Mouse (Mus musculus): ENCODE data around the gene Myo1g. TPM values are rescaled to one million over a fixed set of nuclear protein-coding genes. Genes with fewer than 3 reads are reported as not detected.

Myo1g gene
- under 1 TPM; 0.48 to 0.74 TPM for total RNA-seq (2021)
- long read RNA-seq, experiment 1, partial matches to known transcripts: 1 of 2 reads
- long read RNA-seq, experiment 1, other reads (novel, unspliced or antisense): 1 of 2 reads
- long read RNA-seq, experiment 2: 0 reads

DNA sequence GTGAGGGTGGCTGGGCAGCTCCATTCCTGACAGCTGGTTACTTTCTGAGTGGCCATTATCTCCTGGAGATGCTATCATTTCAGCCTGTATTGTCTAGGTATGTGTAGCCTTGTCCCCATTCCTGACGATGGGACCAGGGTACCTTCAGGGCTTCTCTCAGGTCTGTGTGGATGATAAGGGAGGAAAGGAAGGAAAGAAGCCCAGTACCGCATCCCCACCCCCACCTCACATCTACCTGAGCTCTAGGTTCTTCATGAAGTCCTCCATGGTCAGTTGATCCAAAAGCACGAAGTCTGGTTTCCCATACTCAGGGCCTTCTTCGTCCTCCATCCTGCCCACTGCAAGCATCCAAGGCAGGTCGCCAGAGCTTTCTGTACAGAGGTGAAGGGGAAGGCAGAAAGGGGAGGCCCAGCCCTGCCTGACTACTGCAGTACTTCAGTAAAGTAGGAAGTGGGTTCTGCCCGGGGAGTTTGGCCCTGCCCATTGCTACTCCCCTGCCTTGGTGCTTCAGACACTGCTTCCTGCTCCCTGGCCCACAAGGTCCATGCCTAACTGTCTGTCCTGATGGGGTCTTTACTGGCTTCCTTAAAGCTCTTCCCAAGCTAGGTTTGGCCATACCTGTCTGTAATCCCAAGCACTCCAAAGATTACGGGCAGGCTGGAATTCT lies at the start of gene Myo1g:
Myo1g (minus strand) TSS at position 459 of the 667 bp plus-strand sequence.
- no peak for DNase-seq (ENCODE audit: low spot score in 2 of 2)

DNA sequence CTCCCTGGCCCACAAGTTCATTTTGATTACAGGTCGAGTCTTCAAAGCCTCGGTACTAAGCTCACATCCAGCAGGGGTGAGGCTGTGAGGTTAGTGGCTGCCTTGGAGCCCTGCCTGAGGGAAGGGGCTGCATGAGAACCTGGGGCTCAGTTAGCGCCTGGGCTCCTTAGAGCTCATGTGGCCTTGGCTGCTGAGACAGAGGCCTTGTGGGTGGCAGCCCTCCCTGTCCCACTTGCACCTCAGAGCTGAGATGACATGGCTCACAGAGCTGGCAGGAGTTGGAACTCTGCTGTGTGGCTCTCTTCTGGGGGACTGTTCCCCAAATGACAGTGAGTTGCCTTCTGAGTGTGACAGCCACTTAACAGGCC lies 48.6 kb upstream of the Myo1g start:
- no peak for DNase-seq (ENCODE audit: low spot score in 2 of 2)

DNA sequence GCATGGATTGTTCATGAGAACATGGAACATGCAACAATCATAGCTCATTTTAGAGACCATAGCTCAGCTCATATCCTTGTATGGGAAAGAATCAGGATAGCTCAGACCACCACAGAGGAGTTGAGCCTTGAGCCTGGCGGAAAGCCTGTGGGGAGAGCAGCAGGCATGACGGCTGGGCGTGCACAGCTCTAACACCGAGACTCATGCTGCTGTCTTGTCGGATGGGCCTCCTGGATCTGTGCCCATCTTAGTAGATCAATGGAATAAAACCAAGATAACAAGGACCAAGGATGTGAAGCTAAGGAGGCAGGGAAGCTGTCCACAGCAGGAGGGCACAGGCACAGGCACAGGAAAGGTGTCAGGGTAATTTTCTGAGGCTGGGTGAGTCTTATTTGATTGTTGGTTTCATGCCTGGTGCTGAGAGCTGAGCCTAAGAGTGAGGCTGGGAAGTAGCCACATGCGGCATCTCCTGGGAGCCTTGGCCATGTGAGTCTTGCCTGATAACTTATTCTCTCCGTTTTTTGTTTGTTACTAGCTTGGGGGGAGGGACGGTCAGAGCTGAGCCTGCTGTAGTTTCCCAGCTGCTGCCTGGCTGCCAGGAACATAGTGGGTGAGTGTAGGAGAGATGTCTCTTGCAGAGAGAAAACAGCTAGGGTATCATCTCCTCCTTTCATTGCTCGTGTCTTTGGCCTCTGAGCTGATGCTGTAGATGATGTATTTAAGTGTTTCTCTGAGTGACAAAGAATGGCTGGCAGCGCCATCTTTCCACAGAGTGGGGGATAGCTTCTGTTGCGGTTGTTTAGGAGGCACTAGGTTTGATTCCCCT lies 48.0 kb upstream of the Myo1g start:
- peak; percentile 41 to 44 for DNase-seq (ENCODE audit: low spot score in 2 of 2)

DNA sequence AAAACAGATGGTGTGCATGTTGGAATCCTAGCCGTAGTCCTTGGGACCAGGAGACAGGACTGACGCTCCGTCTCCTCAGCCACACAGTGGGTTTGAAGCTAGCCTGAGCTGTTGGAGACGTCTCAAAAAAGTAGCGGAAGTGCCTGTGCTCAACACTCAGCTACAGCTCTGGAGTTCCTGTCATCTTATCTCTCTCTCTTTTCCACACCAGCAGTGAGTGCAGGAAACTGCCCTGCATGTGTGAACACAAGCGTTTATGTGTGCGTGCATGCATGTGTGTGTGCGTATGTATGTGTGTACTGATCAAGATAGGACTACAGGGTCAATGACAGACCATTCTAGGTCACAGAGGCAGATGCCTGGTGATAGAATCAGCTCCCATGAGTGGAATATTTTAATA lies 47.2 kb upstream of the Myo1g start:
- no peak for DNase-seq (ENCODE audit: low spot score in 2 of 2)

DNA sequence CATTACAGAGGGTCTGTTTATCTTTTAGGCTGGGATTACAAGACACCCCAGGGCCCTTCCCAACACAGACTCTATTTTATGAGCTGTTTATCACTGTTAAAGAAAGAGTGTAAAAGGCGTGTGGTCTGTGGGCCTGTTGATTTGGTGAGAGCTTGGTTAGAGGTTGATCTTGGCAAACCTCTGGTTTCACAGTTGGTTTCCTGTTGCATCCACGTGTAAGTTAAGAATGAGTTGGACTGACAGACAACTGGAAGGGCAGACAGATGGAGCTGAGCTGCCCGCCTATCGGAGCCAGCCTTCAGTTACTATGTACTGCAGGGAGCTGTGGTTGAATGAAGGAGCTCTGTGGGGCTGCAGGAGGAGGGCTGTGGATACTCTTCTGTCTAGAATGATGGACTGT lies 45.7 kb upstream of the Myo1g start:
- no peak for DNase-seq (ENCODE audit: low spot score in 2 of 2)

DNA sequence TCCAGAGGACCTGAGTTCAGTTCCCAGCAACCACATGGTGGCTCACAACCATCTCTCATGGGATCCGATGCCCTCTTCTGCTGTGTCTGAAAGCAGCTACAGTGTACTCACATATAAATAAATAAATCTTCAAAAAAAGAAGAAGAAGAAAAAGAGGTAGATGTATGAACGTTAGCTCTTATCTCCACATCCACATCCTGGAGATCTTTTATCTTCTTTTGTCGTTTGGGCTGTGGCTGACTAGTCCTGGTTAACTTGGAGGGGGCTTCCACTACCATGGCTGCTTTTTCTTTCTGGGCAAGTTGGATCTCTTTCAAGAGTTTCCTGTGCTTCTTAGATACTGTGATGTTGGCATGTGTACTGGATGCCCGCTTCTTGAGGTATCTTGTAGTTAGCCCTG lies 42.4 kb upstream of the Myo1g start:
- DNase-seq (ENCODE audit: low spot score in 2 of 2): no peak

DNA sequence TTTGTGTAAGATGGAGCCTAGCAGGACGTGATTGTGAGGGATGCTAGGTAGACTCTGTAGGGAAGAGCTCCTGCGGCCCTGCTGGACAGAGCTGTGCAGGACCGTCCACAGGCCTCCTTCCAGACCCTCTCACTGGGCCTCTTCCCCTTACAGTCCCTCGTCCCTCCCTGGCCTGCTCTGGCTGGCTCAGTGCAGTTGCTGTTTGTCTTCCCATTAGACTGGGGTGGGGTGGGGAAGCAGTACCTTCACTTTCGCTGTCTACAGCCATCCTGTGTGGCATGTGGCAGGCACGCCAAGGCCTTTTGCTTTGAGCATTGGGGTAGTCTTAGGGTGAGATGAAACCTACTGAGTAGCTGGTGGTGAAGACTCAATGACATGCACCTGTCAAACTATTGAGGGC lies 41.6 kb upstream of the Myo1g start:
- no peak for DNase-seq (ENCODE audit: low spot score in 2 of 2)

DNA sequence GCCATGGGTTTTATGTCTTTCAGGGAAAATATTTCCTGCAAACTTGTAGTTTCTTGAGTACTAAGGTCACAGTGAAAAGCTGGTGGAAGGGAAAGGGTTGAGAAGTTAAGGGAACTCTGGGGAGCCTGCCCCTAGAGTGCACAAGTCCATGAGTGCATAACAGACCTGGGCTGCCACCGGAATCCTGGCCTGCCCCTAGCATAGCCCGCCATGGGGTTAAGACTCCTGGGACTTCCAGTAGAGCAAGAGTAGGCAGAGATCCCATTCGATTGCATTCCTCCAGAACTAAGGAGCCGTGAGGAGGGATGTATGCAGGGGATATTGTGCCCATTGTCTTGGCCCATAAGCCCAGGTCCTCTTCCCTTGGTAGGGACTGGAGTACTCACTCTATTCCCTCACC lies 40.7 kb upstream of the Myo1g start:
- DNase-seq (ENCODE audit: low spot score in 2 of 2): no peak

DNA sequence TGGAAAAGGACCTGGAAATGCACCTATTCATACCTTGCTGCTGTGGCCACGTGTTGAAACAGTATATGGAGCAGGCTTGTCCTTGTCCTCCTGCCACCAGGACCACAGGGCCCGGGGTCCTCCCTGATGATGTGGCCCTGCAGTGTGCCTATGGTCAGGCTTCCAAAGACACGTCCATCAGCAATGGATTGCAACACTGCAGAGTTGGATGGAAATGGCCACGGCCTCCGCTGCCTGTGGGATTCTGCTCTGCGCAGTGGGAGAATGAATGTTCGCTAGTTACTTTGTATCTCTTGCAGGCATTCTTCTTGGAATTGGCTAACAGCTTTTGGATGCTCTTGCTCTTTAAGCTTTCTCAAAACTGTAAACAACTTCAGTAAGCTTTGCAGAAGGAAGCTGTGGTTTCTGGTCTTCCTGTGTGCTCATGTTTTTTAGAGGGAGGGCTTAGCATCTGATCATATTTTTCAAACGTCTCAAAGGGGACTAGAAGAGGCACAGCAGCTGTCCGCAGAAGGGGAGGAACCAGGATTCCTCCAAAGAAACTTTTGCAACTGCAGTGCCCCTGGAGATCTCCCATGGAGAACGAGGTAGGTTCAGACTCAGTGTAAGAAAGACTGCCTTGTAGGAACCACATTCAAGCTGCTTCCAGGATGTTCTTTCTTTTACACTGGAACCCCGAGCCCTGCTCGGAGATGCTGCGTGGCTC lies 40.0 kb upstream of the Myo1g start:
- no peak for DNase-seq (ENCODE audit: low spot score in 2 of 2)

DNA sequence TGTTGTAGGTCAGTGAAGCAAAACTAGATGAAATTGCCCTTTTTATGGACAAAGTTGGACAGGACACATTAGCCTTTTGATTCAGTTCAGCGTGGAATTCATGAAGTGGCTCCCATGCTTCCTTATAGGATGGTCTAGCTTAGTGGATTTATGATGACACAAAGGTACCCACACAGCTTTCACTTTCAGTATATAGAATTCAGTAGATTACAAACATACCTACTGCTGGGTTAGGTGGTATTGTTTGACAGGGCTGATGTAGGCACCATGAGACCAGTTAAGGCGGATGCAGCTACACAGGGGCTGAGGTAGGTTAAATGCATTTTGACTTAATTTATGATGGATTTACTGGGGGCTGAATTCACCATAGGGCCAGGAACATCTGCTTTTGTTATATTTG lies 39.2 kb upstream of the Myo1g start:
- no peak for DNase-seq (ENCODE audit: low spot score in 2 of 2)

DNA sequence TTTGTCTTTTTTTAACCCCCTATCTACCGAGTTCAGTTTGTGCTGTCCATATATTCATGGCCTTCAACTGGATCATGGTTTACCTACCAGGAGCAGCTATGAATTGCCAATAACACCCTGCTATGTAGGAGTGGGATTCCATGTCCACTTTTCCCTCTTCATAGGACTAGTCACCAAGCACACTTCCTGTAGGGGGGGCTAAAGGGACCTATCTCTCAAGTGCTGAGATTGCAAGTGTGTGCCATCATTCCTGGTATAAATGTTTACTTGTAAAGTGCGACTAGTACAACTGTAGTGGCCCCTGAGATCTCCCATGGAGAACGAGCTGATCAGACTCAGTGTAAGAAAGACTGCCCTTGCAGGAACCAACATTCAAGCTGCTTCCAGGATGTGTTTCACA lies 37.5 kb upstream of the Myo1g start:
- no peak for DNase-seq (ENCODE audit: low spot score in 2 of 2)

DNA sequence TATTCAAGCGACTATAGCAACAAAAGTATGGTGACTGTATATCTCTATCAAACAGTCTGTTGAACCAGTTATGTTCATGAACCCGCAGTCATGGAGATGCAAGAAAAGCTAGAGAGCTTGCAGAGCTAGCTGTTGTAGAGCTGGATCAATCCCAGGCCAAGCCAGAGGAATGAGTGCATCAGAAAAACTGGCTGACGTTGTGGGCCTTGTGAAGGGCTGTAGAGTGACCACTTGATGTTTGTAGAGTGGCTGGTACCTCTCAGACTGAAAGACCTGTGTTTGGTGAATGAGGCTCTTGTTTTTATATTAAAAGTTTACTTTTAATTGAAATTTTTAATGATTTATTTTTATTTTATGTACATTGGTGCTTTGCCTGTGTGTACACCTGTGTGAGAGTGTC lies 29.4 kb upstream of the Myo1g start:
- no peak for DNase-seq (ENCODE audit: low spot score in 2 of 2)

DNA sequence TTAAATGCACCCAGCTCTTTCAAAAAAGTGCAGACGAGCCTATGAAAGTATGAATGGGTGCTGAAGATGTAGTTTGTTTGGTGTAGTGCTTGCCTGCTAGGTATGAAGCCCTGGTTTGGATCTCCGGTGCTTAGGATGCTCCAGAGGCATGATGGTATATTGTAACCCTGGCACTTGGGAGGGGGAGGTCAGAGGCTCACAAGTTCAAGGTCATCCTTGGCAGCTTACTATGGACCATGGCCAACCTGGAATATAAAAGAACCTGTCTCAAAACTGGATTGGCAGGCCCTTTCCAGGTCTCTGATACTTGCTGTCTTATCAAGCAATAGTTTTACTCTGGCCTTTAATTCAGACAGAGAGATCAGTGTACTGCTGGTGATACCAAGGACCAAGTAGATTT lies 29.0 kb upstream of the Myo1g start:
- no peak for DNase-seq (ENCODE audit: low spot score in 2 of 2)

DNA sequence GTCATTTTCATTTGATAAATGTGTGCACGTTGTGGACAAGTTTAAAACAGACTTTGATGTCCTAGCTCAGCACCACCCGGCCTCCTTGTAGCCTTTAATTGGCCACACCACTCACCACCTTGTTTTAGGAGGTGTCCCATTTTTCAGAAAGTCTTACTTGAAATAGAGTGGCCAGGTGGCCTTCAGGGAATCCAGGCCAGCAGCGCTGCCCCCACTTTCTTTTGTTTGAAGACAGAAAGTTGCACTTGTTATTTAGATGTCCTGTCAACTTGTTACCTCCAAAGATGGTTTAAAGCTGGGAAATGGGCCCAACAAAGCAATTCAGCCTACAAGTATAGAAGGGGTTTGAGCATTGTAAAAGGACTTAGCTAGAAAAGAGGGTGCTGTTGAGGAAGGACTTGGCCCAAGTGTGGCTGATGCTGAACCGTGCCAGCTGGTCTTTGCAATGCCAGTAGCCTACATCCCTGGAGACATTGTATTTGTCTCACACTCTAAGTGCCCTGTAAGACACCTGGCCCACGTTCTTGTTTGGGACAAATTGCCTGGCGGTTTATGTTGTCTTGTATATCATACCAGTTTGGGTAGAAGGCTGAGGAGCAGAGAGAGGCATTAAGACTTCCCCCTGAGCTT lies 27.0 kb upstream of the Myo1g start:
- DNase-seq (ENCODE audit: low spot score in 2 of 2): no peak

DNA sequence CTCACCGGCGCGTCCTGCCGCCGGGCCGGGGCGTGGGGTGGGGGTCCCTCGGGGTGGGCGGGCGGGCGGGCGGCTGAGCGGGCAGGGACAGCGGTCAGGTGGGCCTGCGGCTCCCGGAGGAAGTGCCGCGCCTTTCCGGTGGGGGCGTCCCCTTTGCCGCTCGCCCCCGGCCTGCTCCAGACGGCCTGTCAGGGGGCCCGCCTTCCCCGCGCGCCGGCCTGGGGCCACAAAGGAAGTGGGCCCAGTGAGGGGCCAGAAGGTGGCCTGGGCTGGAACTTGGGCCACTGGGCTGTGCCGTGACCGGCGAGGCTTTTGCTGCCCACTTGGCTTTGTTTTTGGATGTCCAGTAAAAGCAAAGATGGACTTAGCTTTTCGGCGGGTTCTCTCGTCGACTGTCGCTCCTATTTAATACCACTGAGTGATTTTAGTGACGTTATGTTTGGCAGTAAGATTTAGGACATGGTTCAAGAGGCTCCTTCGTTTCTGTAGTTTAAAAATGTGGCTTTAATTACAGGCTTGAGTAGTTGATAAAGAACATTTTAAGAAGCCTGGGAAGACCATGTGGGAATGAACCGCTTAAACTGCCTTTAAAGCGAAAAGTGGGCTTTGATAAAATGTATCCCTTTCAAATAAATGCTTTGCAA lies 26.4 kb upstream of the Myo1g start:
- DNase-seq (ENCODE audit: low spot score in 2 of 2): peak in 1 of 2 experiments; percentile 46

DNA sequence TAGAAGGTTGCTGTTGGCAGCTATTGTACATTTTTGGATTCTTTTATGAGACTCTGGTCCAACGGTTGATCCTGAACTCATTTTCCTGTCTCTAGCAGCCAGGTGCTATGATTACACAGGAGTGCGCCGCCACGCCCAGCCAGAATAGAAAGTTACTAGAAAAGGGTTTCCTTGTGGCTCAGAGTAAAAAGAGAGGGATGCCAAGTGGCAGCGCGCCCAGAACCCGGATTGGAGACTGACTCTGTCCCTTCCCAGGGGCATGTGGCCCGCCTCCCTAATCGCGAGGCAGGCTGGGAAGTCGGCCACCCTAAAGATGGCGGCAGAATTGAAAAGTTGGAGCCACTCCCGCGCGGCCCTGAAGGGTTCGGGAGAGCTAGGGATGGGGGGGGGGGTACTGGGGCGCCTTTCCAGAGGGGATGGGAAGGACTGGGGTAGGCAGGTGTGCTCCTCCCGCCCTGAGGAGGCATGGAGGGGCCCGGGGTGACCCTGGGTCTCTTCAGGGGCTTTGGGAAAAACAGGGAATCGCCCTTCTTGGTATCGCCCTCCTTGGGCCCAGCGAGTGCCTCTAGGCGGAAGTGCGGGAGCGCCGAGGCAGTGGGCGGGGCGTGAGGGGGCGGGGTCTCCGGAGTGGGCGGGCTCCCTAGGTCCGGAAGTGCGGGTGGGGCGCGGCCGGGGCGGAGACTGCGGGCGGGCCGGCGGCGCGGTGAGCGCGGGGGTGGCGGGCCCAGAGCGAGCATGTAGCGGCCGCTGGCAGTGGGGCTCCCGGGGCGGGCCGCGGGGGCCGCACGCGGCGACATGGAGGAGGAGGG lies 25.6 kb upstream of the Myo1g start, which contains the start of gene Ccm2:
Ccm2 (plus strand) TSS at position 683 of the 809 bp plus-strand sequence.
- peak; percentile 92 to 96 for DNase-seq (ENCODE audit: low spot score in 2 of 2)

DNA sequence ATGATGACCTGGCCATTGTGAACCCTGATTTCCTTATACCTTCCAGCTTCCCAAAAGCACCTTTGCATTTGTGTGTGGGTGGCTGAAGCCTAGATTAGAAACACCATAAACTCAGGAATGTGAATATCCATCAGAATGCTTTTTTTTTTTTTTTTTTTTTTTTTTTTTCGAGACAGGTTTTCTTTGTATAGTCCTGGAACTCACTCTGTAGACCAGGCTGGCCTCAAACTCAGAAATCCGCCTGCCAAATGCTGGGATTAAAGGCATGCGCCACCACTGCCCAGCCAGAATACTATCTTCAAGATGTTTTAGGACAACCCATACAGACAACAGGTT lies 25.1 kb upstream of the Myo1g start:
- DNase-seq (ENCODE audit: low spot score in 2 of 2): no peak

DNA sequence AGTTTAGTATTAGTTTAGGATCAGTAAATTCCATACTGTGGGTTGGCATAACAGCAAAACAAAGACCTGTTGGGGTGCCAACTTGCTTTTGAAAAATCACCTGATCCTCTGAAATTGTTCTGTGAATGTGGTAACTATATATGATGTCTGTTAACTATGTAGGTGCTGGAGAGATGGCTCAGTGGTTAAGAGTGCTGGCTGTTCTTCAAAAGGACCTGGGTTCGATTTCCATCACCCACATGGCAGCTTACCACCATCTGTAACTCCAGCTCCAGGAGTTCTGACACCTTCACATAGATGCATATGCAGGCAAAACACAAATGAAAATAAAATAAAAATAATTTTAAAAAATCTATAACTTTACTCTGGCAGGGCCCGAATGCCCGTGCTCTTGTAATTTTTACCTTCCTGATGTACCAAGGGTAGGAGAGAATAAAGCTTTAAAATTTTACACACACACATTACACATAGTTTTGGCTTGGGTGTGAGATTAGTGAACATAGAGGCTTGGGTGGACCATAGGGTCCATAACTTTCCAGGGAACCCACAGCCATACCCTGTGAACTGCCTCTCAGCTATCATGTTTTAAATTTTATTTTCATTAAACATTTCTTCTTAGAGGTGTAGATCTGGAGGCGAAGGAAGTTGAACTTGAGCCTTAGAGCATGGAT lies 24.6 kb upstream of the Myo1g start:
- no peak for DNase-seq (ENCODE audit: low spot score in 2 of 2)

DNA sequence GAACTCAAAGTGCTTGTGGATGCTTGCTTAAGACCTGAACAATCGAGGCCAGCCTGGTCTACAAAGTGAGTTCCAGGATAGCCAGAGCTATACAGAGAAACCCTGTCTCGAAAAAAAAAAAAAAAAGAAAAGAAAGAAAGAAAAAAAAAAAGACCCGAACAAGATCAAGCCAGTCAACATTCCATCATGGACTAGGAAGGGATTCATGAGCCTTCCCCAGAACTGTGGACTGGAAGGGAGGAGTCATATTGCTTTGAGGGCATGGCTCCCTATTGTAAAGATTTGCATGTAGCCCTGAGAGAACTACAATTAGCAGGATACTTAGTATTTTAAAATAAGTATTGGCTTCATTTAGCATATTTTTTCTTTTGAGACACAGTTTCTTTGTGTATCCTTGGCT lies 23.9 kb upstream of the Myo1g start:
- DNase-seq (ENCODE audit: low spot score in 2 of 2): no peak

DNA sequence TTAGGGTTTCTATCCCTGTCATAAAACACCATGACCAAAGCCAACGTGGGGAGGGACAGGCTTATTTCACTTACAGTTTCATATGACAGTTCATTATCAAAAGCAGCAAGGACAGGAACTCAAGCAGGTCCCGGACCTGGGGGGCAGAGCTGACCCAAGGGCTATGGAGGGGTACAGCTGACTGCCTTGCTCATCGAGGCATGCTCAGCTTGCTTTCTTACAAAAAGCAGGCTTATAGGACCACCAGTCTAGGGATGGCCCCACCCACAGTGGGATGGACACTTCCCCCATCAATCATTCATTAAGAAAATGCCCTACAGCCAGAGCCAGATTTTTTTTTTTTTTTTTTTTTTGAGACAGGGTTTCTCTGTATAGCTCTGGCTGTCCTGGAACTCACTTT lies 10.0 kb upstream of the Myo1g start:
- DNase-seq (ENCODE audit: low spot score in 2 of 2): no peak
